Mouse (Mus musculus): ENCODE measurements around the gene Dhcr24. TPM values are rescaled to one million over a fixed set of nuclear protein-coding genes. Genes with fewer than 3 reads are reported as not detected.

Dhcr24 gene
- polyA plus RNA-seq, 1 experiment from 2014 or later = 5.8 TPM

- peak overlapping the region; percentile 20; the same call in 1 of the 2 replicates for H3K4me3 ChIP-seq
- peak; percentile 57 for ATAC-seq
These were observed 53.5 kb downstream of the Dhcr24 start for GRCm38 (mm10) chr4:106614180-106614797.

DNA sequence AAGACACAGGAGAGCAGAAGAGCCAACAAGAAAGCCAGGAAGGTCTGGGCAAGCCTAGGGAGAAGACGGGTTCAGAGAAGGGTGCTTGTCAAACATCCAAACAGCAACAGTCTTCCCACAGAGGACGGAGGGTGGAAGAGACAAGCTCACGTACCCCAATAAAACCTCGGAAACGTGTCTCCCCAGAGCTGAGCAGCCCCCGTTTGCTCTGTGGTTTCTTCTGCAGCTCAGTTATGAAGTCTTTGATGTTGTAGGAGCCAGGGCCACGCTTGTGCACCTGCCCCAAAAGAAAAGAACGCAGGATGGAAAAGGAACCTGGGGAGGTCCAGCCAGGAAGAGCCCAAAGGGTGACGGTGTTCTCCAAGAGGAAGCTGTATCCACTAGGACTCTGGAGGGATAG lies 54.0 kb downstream of the Dhcr24 start:
- H3K9ac ChIP-seq = peak overlapping the region; percentile 29
- H3K4me2 ChIP-seq = no peak overlapping the region
- 61% methylated on average over 9 of the region's 9 CpGs for WGBS (ENCODE audit: insufficient replicate concordance)
- no peak overlapping the region for H3K4me3 ChIP-seq
- H3K9me3 ChIP-seq (replicated peaks) = no peaks in the 10 kb centered on the region
- peaks cover 48% of the 10 kb centered on the region for H3K27me3 ChIP-seq (replicated peaks)
- peak overlapping the region; percentile 84; the same call in 1 of the 2 replicates for H3K27ac ChIP-seq
- ATAC-seq = no peak
- peaks cover 52% of the 10 kb centered on the region for H3K4me1 ChIP-seq
- H3K36me3 ChIP-seq = no peaks in the 10 kb centered on the region

More at GRCm38 (mm10) chr4:106614180-106614797, 53.5 kb downstream of the Dhcr24 start:
- Histone ChIP-seq H3K4me2 (peak overlapping the region; percentile 60), H3K27ac (peak overlapping the region; percentile 84), H3K27me3 (replicated peaks) (peaks cover 43% of the 10 kb centered on the region), H3K9ac (peak overlapping the region; percentile 66), H3K4me1 (peaks cover 52% of the 10 kb centered on the region), H3K9me3 (replicated peaks) (no peaks in the 10 kb centered on the region), H3K36me3 (no peaks in the 10 kb centered on the region)
- WGBS (ENCODE audit: insufficient replicate concordance) = 35% methylated on average over 7 of the region's 7 CpGs

GRCm38 (mm10) chr4:106615637-106616036 lies 54.8 kb downstream of the Dhcr24 start:
- Histone ChIP-seq H3K9ac (peak overlapping the region; percentile 29; the same call in 1 of the 2 replicates), H3K9me3 (replicated peaks) (no peaks in the 10 kb centered on the region), H3K4me3 (no peak overlapping the region), H3K27ac (peak overlapping the region; percentile 84; the same call in 1 of the 2 replicates), H3K4me2 (0 out of 2 replicates have a peak overlapping the region, but pooled peaks have one; percentile 6), H3K4me1 (peaks cover 52% of the 10 kb centered on the region), H3K27me3 (replicated peaks) (peaks cover 51% of the 10 kb centered on the region), H3K36me3 (no peaks in the 10 kb centered on the region)
- WGBS (ENCODE audit: insufficient replicate concordance) = 66% methylated on average over 12 of the region's 12 CpGs
- ATAC-seq = no peak

DNA sequence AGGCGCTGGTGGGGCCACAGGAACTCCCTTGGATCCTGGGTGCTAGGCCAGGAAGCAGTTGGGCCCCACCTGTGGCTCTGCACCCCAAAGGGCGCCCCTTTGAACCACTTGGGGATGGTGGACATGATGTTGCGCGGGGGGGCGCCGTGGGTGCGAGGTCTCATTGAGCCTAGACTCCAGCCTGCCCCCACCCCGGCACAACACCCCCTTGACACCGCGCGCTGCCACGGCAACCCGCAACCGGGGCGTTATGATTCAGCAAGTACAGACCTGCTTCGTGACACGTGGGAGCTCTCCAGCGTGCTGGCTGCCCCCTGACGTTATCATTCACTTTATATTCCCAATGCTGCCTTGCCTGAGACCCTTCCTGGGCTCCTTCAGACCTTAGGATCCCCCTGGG lies 56.2 kb downstream of the Dhcr24 start, which contains the start of gene Lexm:
Gene Lexm (minus strand): TSS at position 186 of the 400 bp plus-strand sequence.
- WGBS (ENCODE audit: insufficient replicate concordance) = 3% methylated on average over 18 of the region's 19 CpGs
- H3K27ac ChIP-seq = 0 out of 2 replicates have a peak within 1 kb of the TSS, but pooled peaks have one; percentile 14
- peaks cover 58% of the 10 kb centered on the region for H3K27me3 ChIP-seq (replicated peaks)
- H3K4me2 ChIP-seq = peak within 1 kb of the TSS; percentile 67
- H3K36me3 ChIP-seq = no peaks in the 10 kb centered on the region
- H3K4me1 ChIP-seq = peaks cover 52% of the 10 kb centered on the region
- peak; percentile 48; the same call in 1 of the 2 replicates for ATAC-seq
- peak within 1 kb of the TSS; percentile 15 for H3K4me3 ChIP-seq
- no peak within 1 kb of the TSS; the same call in 1 of the 2 replicates for H3K9ac ChIP-seq
- no peaks in the 10 kb centered on the region for H3K9me3 ChIP-seq (replicated peaks)

DNA sequence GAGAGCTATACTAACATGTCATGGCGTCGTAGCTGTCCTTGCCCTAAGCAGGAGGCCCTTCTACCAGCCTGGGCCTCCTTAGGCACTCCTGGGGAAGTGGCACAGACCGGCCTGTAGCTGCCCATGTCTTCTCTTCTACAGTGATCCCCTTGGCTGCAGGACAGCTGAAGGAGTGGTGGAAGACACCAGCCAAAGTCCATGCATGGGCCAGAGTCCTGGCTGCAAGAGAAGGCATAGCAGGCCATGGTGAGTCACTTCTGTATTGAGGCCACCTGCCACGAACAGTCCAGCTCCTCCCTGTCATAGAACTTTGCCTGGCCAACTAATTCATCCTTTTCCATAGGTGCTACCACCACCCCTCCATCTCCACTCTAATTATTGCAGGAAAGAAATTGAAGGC lies 58.1 kb downstream of the Dhcr24 start:
- no peak for ATAC-seq
- no peaks in the 10 kb centered on the region for H3K9me3 ChIP-seq (replicated peaks)
- H3K27ac ChIP-seq = no peak overlapping the region
- H3K9ac ChIP-seq = no peak overlapping the region
- no peaks in the 10 kb centered on the region for H3K36me3 ChIP-seq
- H3K4me1 ChIP-seq = peaks cover 36% of the 10 kb centered on the region
- no peak overlapping the region for H3K4me3 ChIP-seq
- peaks cover 70% of the 10 kb centered on the region for H3K27me3 ChIP-seq (replicated peaks)
- H3K4me2 ChIP-seq = no peak overlapping the region
- WGBS (ENCODE audit: insufficient replicate concordance) = 80% methylated on average over 4 of the region's 4 CpGs

DNA sequence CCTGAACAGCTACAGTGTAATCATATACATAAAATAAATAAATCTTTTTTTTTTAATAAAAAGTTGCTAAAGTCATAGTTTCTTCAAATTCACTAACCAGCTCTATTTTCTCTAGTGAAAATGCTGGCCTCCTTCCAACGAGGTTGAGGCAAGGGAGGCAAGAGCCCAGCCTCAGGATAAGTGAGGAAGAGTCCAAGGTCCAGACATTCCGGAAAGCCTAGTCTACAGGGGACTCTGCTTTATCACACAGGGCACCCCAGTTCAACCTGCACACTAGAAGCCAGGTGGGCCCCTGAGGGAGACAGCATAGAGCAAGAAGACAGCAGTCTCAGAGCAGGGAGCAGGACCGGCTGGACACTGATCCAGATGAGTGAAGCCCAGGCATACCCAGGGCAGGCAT lies 60.6 kb downstream of the Dhcr24 start:
- Histone ChIP-seq H3K27me3 (replicated peaks) (peaks cover 80% of the 10 kb centered on the region), H3K4me2 (no peak overlapping the region), H3K4me1 (peaks cover 15% of the 10 kb centered on the region), H3K27ac (no peak overlapping the region), H3K9me3 (replicated peaks) (no peaks in the 10 kb centered on the region), H3K9ac (no peak overlapping the region), H3K36me3 (no peaks in the 10 kb centered on the region), H3K4me3 (no peak overlapping the region)
- 48% methylated on average over 3 of the region's 3 CpGs for WGBS (ENCODE audit: insufficient replicate concordance)
- ATAC-seq = no peak

DNA sequence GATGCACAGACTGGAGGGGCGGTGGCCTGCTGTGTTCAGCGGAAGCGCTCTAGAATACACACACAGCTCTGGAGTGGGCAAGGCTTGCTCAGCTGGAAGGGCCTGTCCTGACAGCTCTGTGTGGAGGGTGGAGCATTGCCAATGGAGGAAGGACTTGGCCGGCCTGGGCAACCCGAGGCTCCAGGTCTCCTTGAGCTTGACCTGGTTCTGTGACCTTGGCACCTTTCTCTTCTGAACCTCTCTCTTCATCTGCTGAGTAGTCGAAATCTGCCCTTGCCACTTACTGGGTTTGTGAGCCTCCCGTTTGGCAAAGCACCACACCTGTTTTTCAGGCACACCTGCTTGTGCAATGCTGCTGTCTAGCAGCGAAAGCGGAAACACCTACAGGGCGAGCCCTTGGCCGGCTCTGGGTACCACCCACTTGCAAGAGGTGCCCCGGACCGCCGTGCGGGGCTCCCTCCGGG lies 61.2 kb downstream of the Dhcr24 start, which contains the start of gene Ttc22:
Gene Ttc22 (plus strand): TSS at position 403 of the 464 bp plus-strand sequence.
- ATAC-seq = no peak
- Histone ChIP-seq H3K4me2 (no peak within 1 kb of the TSS), H3K9ac (no peak within 1 kb of the TSS)

DNA sequence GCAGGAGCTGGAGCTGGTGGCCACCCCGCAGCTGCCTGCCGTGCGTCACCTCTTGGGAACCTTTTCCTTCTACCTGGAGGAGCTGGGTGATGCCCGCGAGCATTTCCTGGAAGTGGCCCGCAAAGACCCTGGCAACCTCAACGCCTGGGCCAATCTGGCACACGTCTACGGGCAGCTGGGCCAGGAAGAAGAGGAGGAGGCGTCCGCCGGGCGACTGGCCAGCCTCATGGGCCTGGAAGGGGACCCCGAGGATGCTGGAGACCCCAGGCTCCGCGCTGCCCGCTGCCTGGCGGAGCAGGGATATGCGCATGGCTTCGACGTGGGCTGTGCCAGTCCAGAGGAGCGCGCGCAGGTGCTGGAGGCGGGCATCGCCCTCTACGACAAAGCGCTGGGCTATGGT lies 61.9 kb downstream of the Dhcr24 start:
- Histone ChIP-seq H3K27me3 (replicated peaks) (peaks cover 83% of the 10 kb centered on the region), H3K4me2 (no peak overlapping the region), H3K4me3 (no peak overlapping the region)

More for the DNA sequence above, 61.2 kb downstream of the Dhcr24 start, which contains the start of gene Ttc22:
- H3K27ac ChIP-seq = no peak within 1 kb of the TSS
- H3K36me3 ChIP-seq = no peaks in the 10 kb centered on the region
- H3K9me3 ChIP-seq (replicated peaks) = no peaks in the 10 kb centered on the region
- 22% methylated on average over 16 of the region's 16 CpGs for WGBS (ENCODE audit: insufficient replicate concordance)
- peaks cover 10% of the 10 kb centered on the region for H3K4me1 ChIP-seq
- peaks cover 83% of the 10 kb centered on the region for H3K27me3 ChIP-seq (replicated peaks)
- H3K4me3 ChIP-seq = no peak within 1 kb of the TSS

DNA sequence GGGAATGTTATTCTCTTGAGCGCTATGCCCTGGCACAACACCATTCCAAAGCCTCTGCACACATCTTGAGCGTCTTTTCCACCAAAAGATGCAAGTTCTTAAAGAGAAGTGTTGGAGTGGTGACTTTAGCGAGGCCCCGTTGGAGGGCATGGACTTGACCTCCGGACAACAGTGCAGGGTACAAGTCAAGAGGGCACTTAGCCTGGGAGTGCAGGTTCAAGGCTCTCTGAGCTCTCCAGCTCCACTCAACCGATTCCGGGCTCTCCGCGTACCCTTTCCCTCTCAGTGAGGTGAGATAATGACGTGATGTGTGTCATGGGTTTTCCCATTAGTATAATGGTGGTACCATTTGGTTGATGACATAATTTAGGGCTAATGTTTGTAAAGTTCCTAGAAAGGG lies 63.4 kb downstream of the Dhcr24 start:
- 78% methylated on average over 10 of the region's 10 CpGs for WGBS (ENCODE audit: insufficient replicate concordance)
- H3K36me3 ChIP-seq = no peaks in the 10 kb centered on the region
- H3K4me3 ChIP-seq = no peak overlapping the region
- H3K9ac ChIP-seq = no peak overlapping the region
- H3K27me3 ChIP-seq (replicated peaks) = peaks cover 84% of the 10 kb centered on the region
- no peak for ATAC-seq
- H3K4me2 ChIP-seq = no peak overlapping the region
- no peaks in the 10 kb centered on the region for H3K4me1 ChIP-seq
- H3K27ac ChIP-seq = no peak overlapping the region
- no peaks in the 10 kb centered on the region for H3K9me3 ChIP-seq (replicated peaks)

More for the DNA sequence above, 61.9 kb downstream of the Dhcr24 start:
- Histone ChIP-seq H3K36me3 (no peaks in the 10 kb centered on the region), H3K4me1 (peaks cover 3% of the 10 kb centered on the region), H3K9ac (no peak overlapping the region), H3K9me3 (replicated peaks) (no peaks in the 10 kb centered on the region), H3K27ac (no peak overlapping the region)
- 24% methylated on average over 28 of the region's 28 CpGs for WGBS (ENCODE audit: insufficient replicate concordance)
- ATAC-seq = no peak

DNA sequence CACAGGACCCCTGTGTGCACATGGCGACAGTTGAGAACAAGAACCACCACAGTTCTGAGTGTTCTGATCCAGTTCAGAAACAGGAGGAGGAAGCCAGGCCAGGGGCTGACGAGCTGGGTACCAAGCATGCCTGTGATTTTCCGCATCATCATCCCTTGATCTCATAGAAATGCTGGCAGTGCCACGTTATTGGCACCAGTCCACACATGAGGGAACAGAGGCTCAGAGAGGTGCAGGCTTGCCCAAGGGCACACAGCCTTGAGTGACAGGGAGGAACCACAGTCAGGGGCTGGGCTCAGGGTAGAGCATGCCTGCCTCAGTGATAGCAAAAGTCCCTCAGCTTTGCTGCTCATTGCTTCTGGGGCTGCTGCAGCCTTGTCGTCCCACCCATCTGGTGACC lies 67.0 kb downstream of the Dhcr24 start:
- Histone ChIP-seq H3K9ac (no peak overlapping the region), H3K4me1 (no peaks in the 10 kb centered on the region), H3K27ac (no peak overlapping the region), H3K4me3 (no peak overlapping the region), H3K4me2 (no peak overlapping the region), H3K27me3 (replicated peaks) (peaks cover 67% of the 10 kb centered on the region), H3K36me3 (no peaks in the 10 kb centered on the region), H3K9me3 (replicated peaks) (no peaks in the 10 kb centered on the region)
- 60% methylated on average over 5 of the region's 5 CpGs for WGBS (ENCODE audit: insufficient replicate concordance)
- no peak for ATAC-seq

- 25% methylated on average over 9 of the region's 9 CpGs for WGBS (ENCODE audit: insufficient replicate concordance)
- no peak; the same call in 1 of the 2 replicates for ATAC-seq
These were observed 68.0 kb downstream of the Dhcr24 start for GRCm38 (mm10) chr4:106628650-106629360.

GRCm38 (mm10) chr4:106629374-106629773 lies 68.5 kb downstream of the Dhcr24 start:
- Histone ChIP-seq H3K27me3 (replicated peaks) (peaks cover 55% of the 10 kb centered on the region), H3K27ac (no peak overlapping the region), H3K4me2 (no peak overlapping the region), H3K4me3 (no peak overlapping the region), H3K9ac (no peak overlapping the region), H3K9me3 (replicated peaks) (no peaks in the 10 kb centered on the region), H3K36me3 (no peaks in the 10 kb centered on the region), H3K4me1 (no peaks in the 10 kb centered on the region)
- no peak for ATAC-seq
- WGBS (ENCODE audit: insufficient replicate concordance) = 51% methylated on average over 5 of the region's 5 CpGs

More at GRCm38 (mm10) chr4:106628650-106629360, 68.0 kb downstream of the Dhcr24 start:
- Histone ChIP-seq H3K27ac (no peak overlapping the region), H3K9me3 (replicated peaks) (no peaks in the 10 kb centered on the region), H3K4me1 (no peaks in the 10 kb centered on the region), H3K4me2 (no peak overlapping the region), H3K27me3 (replicated peaks) (peaks cover 61% of the 10 kb centered on the region), H3K36me3 (no peaks in the 10 kb centered on the region), H3K4me3 (no peak overlapping the region), H3K9ac (no peak overlapping the region)

Data from liver, embryonic 12.5 days (tissue).